Mouse (Mus musculus) CH12.LX (cell line): Measurements from ENCODE around the gene Six3. TPM values are rescaled to one million over a fixed set of nuclear protein-coding genes. Genes with fewer than 3 reads are reported as not detected.

Experiments
- DNase-seq: peaks from one replicate; pipeline ENCODE4 v3.0.0-alpha.2; 2013; ENCODE audit errors: extremely low read depth
- H3K27ac ChIP-seq: 2 replicates; pipeline ENCODE4 v1.5.1; 2012; ENCODE audit warnings: low read depth, mild to moderate bottlenecking, control low read depth, moderate library complexity; ENCODE audit not compliant: insufficient read depth
- H3K27me3 ChIP-seq: replicated peaks from 2 replicates; pipeline ENCODE3; 2012; ENCODE audit warnings: inconsistent platforms
- H3K36me3 ChIP-seq, 2 experiments: replicated peaks in 1 of 2; 2 replicates each; pipeline versions ENCODE3 to v1.6.1; 2012; ENCODE audit warnings: inconsistent platforms in 1 of 2, low read length in 1 of 2, mild to moderate bottlenecking in 1 of 2, mixed read lengths in 1 of 2, moderate library complexity in 1 of 2; ENCODE audit not compliant: control insufficient read depth in 1 of 2, insufficient read depth in 1 of 2
- H3K4me1 ChIP-seq, 2 experiments: 2 replicates each; pipeline ENCODE4 v1.6.1; 2012; ENCODE audit warnings: inconsistent platforms in 1 of 2, moderate library complexity in 1 of 2; ENCODE audit not compliant: insufficient read depth in 2 of 2, control insufficient read depth in 1 of 2
- H3K4me2 ChIP-seq: 2 replicates; pipeline ENCODE4 v1.6.1; 2012; ENCODE audit warnings: low read depth, mild to moderate bottlenecking, control low read depth; ENCODE audit not compliant: poor library complexity, insufficient read depth, severe bottlenecking
- H3K4me3 ChIP-seq, 3 experiments: fragments of 150-350 bp in 1 of 3; sonication (generic) in 1 of 3; replicated peaks in 1 of 3; 2 replicates each; pipeline versions ENCODE3 to v1.5.1; 2011 to 2012; ENCODE audit warnings: low read depth in 2 of 3, low read length in 2 of 3, mild to moderate bottlenecking in 2 of 3, moderate library complexity in 2 of 3, control low read depth in 1 of 3, improper control_type of control experiment in 1 of 3, inconsistent platforms in 1 of 3, mixed read lengths in 1 of 3; ENCODE audit not compliant: poor library complexity in 1 of 3
- H3K79me2 ChIP-seq: replicated peaks from 2 replicates; pipeline ENCODE4 v1.6.1; 2012; ENCODE audit warnings: mild to moderate bottlenecking, moderate library complexity; ENCODE audit not compliant: control insufficient read depth, poor library complexity, insufficient read depth, severe bottlenecking; ENCODE audit errors: extremely low read depth
- H3K9ac ChIP-seq: 2 replicates; pipeline ENCODE4 v1.6.1; 2012; ENCODE audit warnings: low read depth, mild to moderate bottlenecking, control low read depth, moderate library complexity; ENCODE audit not compliant: insufficient read depth
- H3K9me3 ChIP-seq: replicated peaks from 2 replicates; pipeline ENCODE3; 2012; ENCODE audit warnings: low read length, inconsistent platforms, mixed read lengths
- E2F4 ChIP-seq: IDR thresholded peaks from 2 replicates; pipeline ENCODE4 v1.6.1; 2011; ENCODE audit warnings: low read depth, low read length, improper control_type of control experiment; ENCODE audit not compliant: insufficient replicate concordance
- ELF1 ChIP-seq: IDR thresholded peaks from 2 replicates; pipeline ENCODE4 v1.6.1; 2014; ENCODE audit warnings: low read depth, mild to moderate bottlenecking, inconsistent platforms, low read length, improper control_type of control experiment
- GABPA ChIP-seq: IDR thresholded peaks from 2 replicates; pipeline ENCODE4 v1.6.1; 2012; ENCODE audit warnings: low read depth, low read length, improper control_type of control experiment, inconsistent platforms; ENCODE audit not compliant: insufficient replicate concordance
- MAZ ChIP-seq: IDR thresholded peaks from 2 replicates; pipeline ENCODE4 v1.6.1; 2012; ENCODE audit warnings: low read depth, mild to moderate bottlenecking, inconsistent platforms, low read length, improper control_type of control experiment, moderate library complexity
- MEF2A ChIP-seq: IDR thresholded peaks from 2 replicates; pipeline ENCODE4 v1.6.1; 2014; ENCODE audit warnings: low read depth, mild to moderate bottlenecking, inconsistent platforms, low read length, improper control_type of control experiment, borderline replicate concordance
- MXI1 ChIP-seq: IDR thresholded peaks from 2 replicates; pipeline ENCODE4 v1.6.1; 2011; ENCODE audit warnings: mild to moderate bottlenecking, low read depth, low read length, improper control_type of control experiment
- NELFE ChIP-seq: IDR thresholded peaks from 2 replicates; pipeline ENCODE4 v1.6.1; 2011; ENCODE audit warnings: low read depth, low read length, improper control_type of control experiment
- NRF1 ChIP-seq: IDR thresholded peaks from 2 replicates; pipeline ENCODE4 v1.6.1; 2014; ENCODE audit warnings: low read depth, mild to moderate bottlenecking, inconsistent platforms, low read length, improper control_type of control experiment, moderate library complexity
- SMC3 ChIP-seq: IDR thresholded peaks from 2 replicates; pipeline ENCODE4 v1.6.1; 2011; ENCODE audit warnings: low read depth, low read length, improper control_type of control experiment
- USF1 ChIP-seq: IDR thresholded peaks from 2 replicates; pipeline ENCODE4 v1.6.1; 2014; ENCODE audit warnings: low read depth, mild to moderate bottlenecking, inconsistent platforms, low read length, improper control_type of control experiment
- USF2 ChIP-seq: conservative IDR thresholded peaks from 2 replicates; pipeline ENCODE4 v1.6.1; 2011; ENCODE audit warnings: low read depth, low read length, improper control_type of control experiment
- ZKSCAN1 ChIP-seq: IDR thresholded peaks from 2 replicates; pipeline ENCODE4 v1.6.1; 2012; ENCODE audit warnings: low read depth, inconsistent platforms, low read length, improper control_type of control experiment, borderline replicate concordance
- dilution Hi-C: fragments of 300-500 bp; cut with MboI; formaldehyde crosslinking; loops from 2 replicates; pipeline ENCODE4 v1.14.3; 2020; ENCODE audit warnings: low sequenced_read_pairs; ENCODE audit not compliant: extremely low pct_unique_long_range_greater_than_20kb, extremely low pct_ligation_motif_present
- in situ Hi-C: fragments of 300-500 bp; cut with MboI; formaldehyde crosslinking; loops from 3 replicates; pipeline ENCODE4 v1.14.3; 2019; ENCODE audit warnings: low sequenced_read_pairs, low pct_ligation_motif_present, low pct_unique_long_range_greater_than_20kb, mixed read lengths
- polyA plus RNA-seq: library from polyadenylated mRNA; unstranded; fragments of >175 nt; gene quantifications from 2 replicates; pipeline ENCODE4 v1.2.1, GENCODE M21; 2012; ENCODE audit warnings: low read depth; ENCODE audit not compliant: insufficient read length
- total RNA-seq, 2 experiments: library from RNA; depleted of rRNA; stranded (reverse); fragments of 300-350 nt in 1 of 2; fragments of >200 nt in 1 of 2; gene quantifications; 2 replicates each; pipeline ENCODE4 v1.2.3; 2012 to 2014

Six3 gene
- total and polyA plus RNA-seq, 3 experiments, result not detected

DNA sequence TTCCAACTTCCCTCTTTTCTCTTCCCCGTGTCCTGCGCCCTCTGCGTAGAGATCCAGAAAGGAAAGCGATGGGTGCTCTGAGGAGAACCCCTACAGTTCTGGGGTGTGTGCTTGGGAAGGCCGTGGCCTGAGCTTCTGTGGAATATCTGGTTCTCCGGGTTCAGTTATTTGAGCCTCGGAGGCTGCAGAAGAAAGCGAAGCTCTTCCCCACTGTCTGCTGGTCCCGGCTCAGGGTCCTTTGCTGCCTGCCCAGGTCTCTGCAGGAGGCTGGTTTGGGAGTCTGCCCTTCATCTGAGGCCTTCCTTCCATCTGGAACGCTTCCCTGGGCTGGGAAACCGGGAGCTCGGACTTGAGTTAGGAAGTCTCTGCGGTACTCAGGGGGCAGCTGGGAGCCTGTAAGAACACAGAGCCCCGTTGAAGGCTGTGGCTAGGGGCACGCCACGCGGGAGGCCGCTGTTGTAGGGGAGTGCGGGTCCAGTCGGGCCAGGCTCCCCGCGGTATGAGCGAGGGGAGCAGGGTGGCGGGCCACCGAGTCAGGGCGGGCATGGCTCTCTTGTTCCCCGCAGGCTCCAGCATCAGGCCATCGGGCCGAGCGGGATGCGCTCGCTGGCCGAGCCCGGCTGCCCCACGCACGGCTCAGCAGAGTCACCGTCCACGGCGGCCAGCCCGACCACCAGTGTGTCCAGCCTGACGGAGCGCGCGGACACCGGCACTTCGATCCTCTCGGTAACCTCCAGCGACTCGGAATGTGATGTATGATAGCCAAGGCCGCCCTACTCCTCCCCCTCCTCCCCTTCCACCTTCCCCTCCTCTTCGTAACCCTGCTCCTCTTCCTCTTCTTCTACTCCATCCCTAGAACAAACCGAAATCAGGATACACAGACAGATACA lies 10.0 kb downstream of the Six3 start:
- H3K9ac ChIP-seq, result no peak overlapping the region
- H3K4me1 ChIP-seq, result no peaks in the 10 kb centered on the region; a peak in 1 of 4 replicates
- peaks cover 5% of the 10 kb centered on the region for H3K9me3 ChIP-seq
- TF ChIP-seq NELFE, result no peak
- TF ChIP-seq USF1, result no peak
- no peak for TF ChIP-seq E2F4
- TF ChIP-seq SMC3, result no peak
- TF ChIP-seq ZKSCAN1, result no peak
- TF ChIP-seq USF2, result no peak
- no peak for TF ChIP-seq MXI1
- no peak for TF ChIP-seq ELF1
- TF ChIP-seq NRF1, result no peak
- dilution Hi-C loops (no loop called here), in situ Hi-C loops (no loop called here)
- H3K36me3 ChIP-seq, result no peaks in the 10 kb centered on the region
- no peaks in the 10 kb centered on the region for H3K27me3 ChIP-seq
- no peak overlapping the region for H3K27ac ChIP-seq
- DNase-seq, result no peak
- H3K4me3 ChIP-seq, result no peak overlapping the region
- no peaks in the 10 kb centered on the region for H3K79me2 ChIP-seq
- H3K4me2 ChIP-seq, result no peak overlapping the region

DNA sequence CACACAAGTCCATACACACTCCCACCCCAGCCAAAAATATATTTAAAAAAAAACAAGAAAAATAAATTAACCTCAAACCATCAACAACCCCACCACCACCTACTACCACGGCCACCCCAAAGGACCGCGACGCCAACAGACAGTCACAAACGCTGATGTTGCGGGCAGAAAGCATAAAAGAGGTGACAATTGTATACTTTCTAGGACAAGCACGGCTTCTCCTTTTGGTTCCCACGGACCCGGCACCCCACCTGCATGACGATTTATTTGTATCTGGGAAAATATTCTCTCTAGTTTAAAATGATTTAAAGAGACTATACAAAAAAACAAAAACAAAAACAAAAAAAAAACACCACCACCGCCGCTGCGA lies 10.6 kb downstream of the Six3 start:
- TF ChIP-seq MAZ (no peak), MEF2A (no peak), GABPA (no peak)
- Histone ChIP-seq H3K36me3 (no peaks in the 10 kb centered on the region), H3K4me2 (no peak overlapping the region), H3K9me3 (peaks cover 5% of the 10 kb centered on the region), H3K9ac (no peak overlapping the region), H3K27me3 (no peaks in the 10 kb centered on the region), H3K27ac (no peak overlapping the region), H3K4me3 (no peak overlapping the region), H3K4me1 (peaks cover 0 to 2% of the 10 kb centered on the region in 2 experiments; a peak in 1 of 4 replicates), H3K79me2 (no peaks in the 10 kb centered on the region)
- in situ Hi-C loops (no loop called here), dilution Hi-C loops (no loop called here)
- DNase-seq, result no peak
